Mouse (Mus musculus) heart, adult 2 months (tissue): ENCODE measurements around the gene Tor4a. TPM values are rescaled to one million over a fixed set of nuclear protein-coding genes. Genes with fewer than 3 reads are reported as not detected.
A peak's percentile ranks its signal among the peaks of the same experiment; 100 is the strongest.

Experiments used
- DNase-seq, 2 experiments: peaks; one replicate each; pipeline ENCODE4 v3.0.0; 2021
- H3K27ac ChIP-seq: fragments of 200-600 bp; 2 replicates; pipeline ENCODE4 v1.8.1; 2022
- H3K27me3 ChIP-seq: fragments of 200-500 bp; 2 replicates; pipeline ENCODE4 v1.6.1; 2012; ENCODE audit warnings: mild to moderate bottlenecking, low read length, inconsistent platforms, mixed read lengths; ENCODE audit not compliant: control insufficient read depth, insufficient read depth
- H3K36me3 ChIP-seq: fragments of 200-500 bp; 2 replicates; pipeline ENCODE4 v1.6.1; 2012; ENCODE audit warnings: low read length, inconsistent platforms; ENCODE audit not compliant: control insufficient read depth, insufficient read depth
- H3K4me1 ChIP-seq: fragments of 200-500 bp; 2 replicates; pipeline ENCODE4 v1.6.1; 2011; ENCODE audit warnings: low read length; ENCODE audit not compliant: control insufficient read depth, insufficient read depth
- H3K4me3 ChIP-seq: fragments of 200-600 bp; 2 replicates; pipeline ENCODE4 v1.8.1; 2022
- H3K79me2 ChIP-seq: fragments of 200-500 bp; replicated peaks from 2 replicates; pipeline ENCODE4 v1.6.1; 2012; ENCODE audit warnings: mild to moderate bottlenecking, inconsistent platforms, low read length, moderate library complexity, mixed read lengths; ENCODE audit not compliant: control insufficient read depth, insufficient read depth
- H3K9ac ChIP-seq: fragments of 200-500 bp; 2 replicates; pipeline ENCODE4 v1.6.1; 2012; ENCODE audit warnings: low read depth, mild to moderate bottlenecking, control low read depth, inconsistent platforms, low read length, mixed read lengths
- CTCF ChIP-seq: fragments of 200-600 bp; IDR thresholded peaks from 2 replicates; pipeline ENCODE4 v1.8.1; 2022; ENCODE audit warnings: antibody characterized with exemption, mild to moderate bottlenecking, moderate library complexity
- EP300 ChIP-seq: fragments of 200-500 bp; IDR thresholded peaks from 2 replicates; pipeline ENCODE4 v1.6.1; 2011; ENCODE audit warnings: low read depth, low read length, control low read depth; ENCODE audit not compliant: insufficient read depth
- POLR2A ChIP-seq: fragments of 200-500 bp; IDR thresholded peaks from 2 replicates; pipeline ENCODE4 v1.6.1; 2011; ENCODE audit warnings: mild to moderate bottlenecking, low read depth, low read length, control low read depth; ENCODE audit not compliant: insufficient read depth
- WGBS: fragments of 180-500 bp; shearing (Covaris S2); methylation state at CpG from one replicate; pipeline ENCODE4 v1.1.7; 2018; 5-methylcytosine and 5-hydroxymethylcytosine counted together
- intact Hi-C: fragments of 180-260 bp; cut with DNase I; formaldehyde crosslinking; loops from one replicate; pipeline ENCODE4 v1.15.1; 2025
- polyA plus RNA-seq: library from polyadenylated mRNA; depleted of rRNA; stranded (reverse); fragments of >200 nt; gene quantifications from 2 replicates; pipeline ENCODE4 v1.2.3, GENCODE M21; 2012
- total RNA-seq, 2 experiments: library from RNA; stranded (reverse); gene quantifications; 2 replicates each; pipeline ENCODE4 v1.2.3; 2021

Gene Tor4a
- total and polyA plus RNA-seq, 3 experiments: 4.3 to 6.8 (median 4.9) TPM

DNA sequence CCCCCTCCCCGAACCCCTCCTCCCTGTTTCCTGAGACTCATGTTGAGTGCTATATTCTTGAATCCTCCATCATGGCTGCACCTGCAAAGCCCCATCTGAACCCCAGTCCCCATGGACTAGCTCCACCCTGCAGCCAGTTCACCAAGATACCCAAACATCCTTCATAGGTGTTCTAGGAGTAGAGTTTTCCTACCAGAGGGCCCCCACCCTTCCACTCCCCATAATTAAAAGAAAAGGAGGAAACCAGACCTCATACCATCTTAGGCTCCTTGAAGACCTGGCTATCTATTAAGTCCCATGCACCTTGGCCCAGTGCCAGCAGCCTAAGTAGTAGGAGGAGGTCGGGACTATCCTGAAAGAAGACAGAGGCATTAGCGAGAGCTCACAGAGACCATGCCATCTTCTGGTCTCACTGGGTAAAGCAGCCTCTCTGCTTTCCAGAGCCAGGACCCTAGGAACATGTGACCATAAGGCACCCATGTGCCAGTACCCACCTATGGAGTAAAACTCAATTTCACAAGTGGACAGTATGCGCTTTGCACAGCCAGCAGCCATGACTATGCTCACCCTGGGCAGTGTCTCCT lies 7.0 kb upstream of the Tor4a start:
- no peak for TF ChIP-seq POLR2A
- peak; percentile 44 for TF ChIP-seq CTCF
- no peak for DNase-seq
- no peak overlapping the region for H3K4me3 ChIP-seq
- H3K36me3 ChIP-seq: no peaks in the 10 kb centered on the region
- no peaks in the 10 kb centered on the region for H3K4me1 ChIP-seq
- 47% methylated on average over 4 of the region's 4 CpGs for WGBS
- H3K27ac ChIP-seq: no peak overlapping the region
- no peaks in the 10 kb centered on the region for H3K79me2 ChIP-seq
- no peak overlapping the region for H3K9ac ChIP-seq
- H3K27me3 ChIP-seq: no peaks in the 10 kb centered on the region
- intact Hi-C loops: no loop called here

DNA sequence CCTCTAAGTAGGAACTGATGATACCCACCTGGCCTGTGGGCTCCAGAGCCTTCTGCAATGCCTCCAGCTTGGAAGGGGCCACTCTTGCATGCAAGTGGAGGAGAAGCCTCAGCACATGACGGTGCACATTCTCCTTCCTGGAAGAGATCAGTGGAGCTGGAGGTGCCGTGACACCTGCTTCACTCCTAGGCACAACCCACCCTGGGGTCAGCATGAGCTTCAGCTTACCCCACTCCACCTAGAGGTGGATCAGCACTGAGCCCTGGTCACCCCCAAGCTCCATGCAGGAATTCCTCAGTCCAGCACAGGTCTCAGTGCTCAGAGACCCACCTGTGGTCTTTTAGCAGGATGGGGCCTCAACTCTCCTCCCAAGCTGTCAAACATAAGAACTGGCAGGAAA lies 3.9 kb upstream of the Tor4a start:
- DNase-seq: no peak
- TF ChIP-seq POLR2A (no peak), EP300 (no peak), CTCF (no peak)
- no peak overlapping the region for H3K9ac ChIP-seq
- no peak overlapping the region for H3K27ac ChIP-seq
- H3K4me3 ChIP-seq: no peak overlapping the region
- WGBS: 90% methylated on average over 2 of the region's 2 CpGs
- H3K4me1 ChIP-seq: peaks cover 3% of the 10 kb centered on the region; the same call in 1 of the 2 replicates
- no peaks in the 10 kb centered on the region for H3K27me3 ChIP-seq
- no peaks in the 10 kb centered on the region for H3K36me3 ChIP-seq
- no peaks in the 10 kb centered on the region for H3K79me2 ChIP-seq
- intact Hi-C loops: no loop called here

DNA sequence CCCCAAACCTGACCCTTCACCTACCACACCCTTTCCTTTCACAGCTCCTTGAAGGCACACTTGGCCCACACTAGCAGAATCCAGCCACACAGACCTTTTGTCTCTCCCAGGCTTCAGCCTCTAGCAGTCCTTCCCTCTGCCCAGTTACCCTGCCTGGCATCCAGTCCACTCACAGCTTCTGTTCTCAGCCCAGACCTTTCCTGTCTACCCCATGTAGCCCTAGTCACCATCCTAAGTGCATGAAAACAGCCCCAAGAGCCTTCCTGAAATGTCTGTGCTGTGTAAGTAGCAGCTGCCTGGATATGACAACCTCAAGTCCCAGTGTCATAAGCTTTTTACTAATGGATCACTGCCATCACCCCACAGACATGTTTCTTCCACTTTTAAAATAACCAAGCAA lies 1.3 kb upstream of the Tor4a start:
- no peak for TF ChIP-seq EP300
- TF ChIP-seq CTCF: no peak
- no peak for TF ChIP-seq POLR2A
- H3K36me3 ChIP-seq: no peaks in the 10 kb centered on the region
- H3K27me3 ChIP-seq: no peaks in the 10 kb centered on the region
- DNase-seq: no peak
- H3K27ac ChIP-seq: peak overlapping the region; percentile 95
- H3K4me3 ChIP-seq: no peak overlapping the region
- no peaks in the 10 kb centered on the region for H3K79me2 ChIP-seq
- intact Hi-C loops: no loop called here
- no peak overlapping the region for H3K9ac ChIP-seq
- peaks cover 20% of the 10 kb centered on the region for H3K4me1 ChIP-seq

DNA sequence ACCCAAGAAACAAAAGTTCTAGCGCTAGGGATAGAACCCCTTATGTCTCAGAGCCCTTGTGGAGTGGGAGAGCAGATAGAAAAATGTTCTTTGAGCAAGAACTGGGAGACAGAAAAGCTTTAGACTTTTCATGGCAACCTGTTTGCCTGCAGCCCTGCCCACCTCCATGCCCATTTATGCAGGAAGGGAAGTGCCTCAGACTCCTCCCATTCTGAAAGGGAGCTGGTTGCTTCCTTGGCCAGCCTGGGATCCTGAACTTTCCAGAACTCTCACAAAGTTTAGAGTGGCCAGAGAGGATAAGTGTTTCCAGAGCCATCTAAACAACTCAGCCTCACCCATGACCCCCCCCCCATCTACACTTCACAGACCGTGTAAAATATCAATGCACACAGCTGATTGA lies 505 bp upstream of the Tor4a start:
- WGBS: 25% methylated on average over 2 of the region's 2 CpGs
- no peaks in the 10 kb centered on the region for H3K36me3 ChIP-seq
- H3K4me1 ChIP-seq: peaks cover 20% of the 10 kb centered on the region
- intact Hi-C loops: no loop called here
- no peaks in the 10 kb centered on the region for H3K27me3 ChIP-seq
- no peaks in the 10 kb centered on the region for H3K79me2 ChIP-seq
- peak in 1 of 2 experiments; percentile 41 for DNase-seq
- H3K27ac ChIP-seq: peak overlapping the region; percentile 95
- peak overlapping the region; percentile 30 for H3K4me3 ChIP-seq
- no peak overlapping the region for H3K9ac ChIP-seq
- TF ChIP-seq EP300: no peak
- no peak for TF ChIP-seq POLR2A
- no peak for TF ChIP-seq CTCF

DNA sequence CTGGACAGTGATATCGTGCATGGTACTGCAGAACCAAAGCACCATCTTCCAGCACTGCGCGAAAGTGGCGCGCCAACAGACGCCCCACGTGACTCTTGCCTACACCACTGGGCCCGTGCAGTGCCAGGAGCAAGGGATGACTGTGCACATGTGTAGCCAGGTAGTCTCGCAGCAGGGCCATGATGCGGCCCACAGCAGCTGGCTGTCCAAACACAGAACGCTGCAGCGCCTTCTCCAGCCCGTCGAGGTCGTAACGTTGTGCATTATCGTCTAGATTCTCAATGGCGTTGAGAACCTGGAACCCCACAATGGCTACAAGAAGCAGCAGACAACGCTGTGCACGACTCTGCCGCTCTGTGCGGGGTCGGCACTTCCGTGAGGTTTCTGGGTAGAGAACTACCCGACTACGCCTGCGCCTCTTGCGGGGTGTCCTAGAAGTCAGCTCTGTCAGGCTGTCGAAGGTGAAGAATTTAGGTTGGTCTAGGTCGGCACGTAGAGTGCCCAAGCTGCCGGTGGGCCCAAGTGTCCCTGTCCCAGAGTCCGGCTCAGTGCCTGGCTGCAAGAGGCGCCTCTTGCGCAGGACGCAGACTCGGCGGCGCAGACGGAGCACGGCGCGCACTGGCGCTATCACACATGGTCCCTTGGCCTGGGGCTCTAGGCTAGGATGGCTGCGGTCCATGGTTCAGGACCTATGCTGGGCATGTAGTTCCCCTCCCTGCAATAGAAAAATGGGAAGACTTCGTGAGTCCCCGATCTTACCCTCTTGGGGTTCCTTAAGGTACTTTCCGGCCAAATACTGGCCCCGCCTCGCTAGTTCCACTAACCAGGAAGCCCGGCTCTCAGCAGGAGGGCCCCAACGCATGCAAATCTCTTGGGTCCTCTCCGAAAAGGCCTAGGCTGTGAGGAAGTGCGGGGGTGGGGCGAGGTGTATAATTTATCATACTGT lies 1.2 kb downstream of the Tor4a start:
- WGBS: 16% methylated on average over 55 of the region's 55 CpGs
- H3K36me3 ChIP-seq: no peaks in the 10 kb centered on the region
- H3K79me2 ChIP-seq: no peaks in the 10 kb centered on the region
- H3K27me3 ChIP-seq: no peaks in the 10 kb centered on the region
- TF ChIP-seq CTCF (no peak), EP300 (no peak), POLR2A (no peak)
- intact Hi-C loops: loop anchor here (1.0 to 2.0 kb wide), 3 partner anchors 15 to 71 kb away; partner anchors contain the start of gene Nrarp
- H3K9ac ChIP-seq: peak overlapping the region; percentile 51
- DNase-seq: peak; percentile 76 to 88
- peak overlapping the region; percentile 52 for H3K4me3 ChIP-seq
- peaks cover 20% of the 10 kb centered on the region for H3K4me1 ChIP-seq
- peak overlapping the region; percentile 95 for H3K27ac ChIP-seq
